Mouse (Mus musculus) layer of hippocampus, adult 18-20 months (tissue): ENCODE data around the gene Arl15. TPM values are rescaled to one million over a fixed set of nuclear protein-coding genes. Genes with fewer than 3 reads are reported as not detected.

ENCODE experiments used
- DNase-seq, 2 experiments: peaks; one replicate each; pipeline ENCODE4 v3.0.0; 2022; ENCODE audit warnings: low spot score in 2 of 2
- total RNA-seq, 2 experiments: library from RNA; stranded (reverse); gene quantifications; 2 replicates each; pipeline ENCODE4 v1.2.3; 2021

The Arl15 gene
- total RNA-seq, 2 experiments from 2014 or later = 57.4 to 61.0 TPM

GRCm38 (mm10) chr13:113799361-113799760 is 5.1 kb downstream of the Arl15 start:
- no peak for DNase-seq

GRCm38 (mm10) chr13:113800246-113800645 is 5.9 kb downstream of the Arl15 start:
- no peak for DNase-seq

GRCm38 (mm10) chr13:113802571-113802970 is 8.3 kb downstream of the Arl15 start:
- no peak for DNase-seq

GRCm38 (mm10) chr13:113811141-113811540 is 16.8 kb downstream of the Arl15 start:
- no peak for DNase-seq

- DNase-seq = no peak
Observed at GRCm38 (mm10) chr13:113811910-113812592, 17.7 kb downstream of the Arl15 start.

GRCm38 (mm10) chr13:113812593-113812975 is 18.3 kb downstream of the Arl15 start:
- no peak for DNase-seq

- DNase-seq = no peak
Observed at GRCm38 (mm10) chr13:113814121-113814520, 19.8 kb downstream of the Arl15 start.

GRCm38 (mm10) chr13:113815697-113816420 is 21.6 kb downstream of the Arl15 start:
- peak; percentile 45 to 76 for DNase-seq

GRCm38 (mm10) chr13:113816421-113816810 is 22.1 kb downstream of the Arl15 start:
- DNase-seq = no peak

GRCm38 (mm10) chr13:113819006-113819405 is 24.7 kb downstream of the Arl15 start:
- no peak for DNase-seq

GRCm38 (mm10) chr13:113820176-113820575 is 25.9 kb downstream of the Arl15 start:
- DNase-seq = no peak

GRCm38 (mm10) chr13:113821891-113822290 is 27.6 kb downstream of the Arl15 start:
- peak; percentile 51 to 67 for DNase-seq

- no peak for DNase-seq
Observed at GRCm38 (mm10) chr13:113824027-113824426, 29.7 kb downstream of the Arl15 start.

- no peak for DNase-seq
Observed at GRCm38 (mm10) chr13:113828633-113829032, 34.3 kb downstream of the Arl15 start.

- DNase-seq = peak in 1 of 2 experiments; percentile 38
Observed at GRCm38 (mm10) chr13:113829079-113829478, 34.8 kb downstream of the Arl15 start.

GRCm38 (mm10) chr13:113830805-113831204 is 36.5 kb downstream of the Arl15 start:
- DNase-seq = no peak

GRCm38 (mm10) chr13:113832947-113833346 is 38.6 kb downstream of the Arl15 start:
- DNase-seq = no peak

GRCm38 (mm10) chr13:113835921-113836320 is 41.6 kb downstream of the Arl15 start:
- DNase-seq = no peak

GRCm38 (mm10) chr13:113838601-113839576 is 44.6 kb downstream of the Arl15 start:
- no peak for DNase-seq

- no peak for DNase-seq
Observed at GRCm38 (mm10) chr13:113840421-113840820, 46.1 kb downstream of the Arl15 start.
